ENCODE assay signal across 21 mouse cellular contexts in the genomic region with DNA sequence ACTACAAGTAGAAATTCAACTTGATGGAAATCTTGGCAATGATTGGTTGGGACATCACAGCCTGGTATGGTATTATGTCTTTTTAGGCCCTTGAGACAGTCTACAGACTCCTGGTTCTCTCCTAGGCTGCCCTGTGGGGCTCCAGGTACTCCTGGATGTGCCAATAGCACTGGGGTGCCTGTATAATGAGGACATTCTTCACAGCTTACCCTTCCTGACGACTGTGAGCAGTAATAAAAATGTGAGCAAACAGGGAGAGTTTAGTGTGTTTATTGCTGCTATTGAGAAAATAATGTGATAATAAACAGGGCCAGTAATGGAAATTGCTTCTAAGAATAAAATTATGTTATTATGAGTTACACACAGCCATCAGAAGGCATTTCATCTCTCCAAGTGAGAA.
DNase-seq lines count a peak whose midpoint lies in the region; ATAC-seq lines count a peak whose summit lies in the region.
"Had no signal": no experiment of that assay in that cellular context is flagged by ENCODE, and none has a peak within 500 bp of the region (broad histone marks: within the 10 kb centered on the region; RNA-seq: fewer than 3 reads in every experiment).

No protein-coding gene starts in this region.

- H3K4me1 ChIP-seq in neural tube, embryonic 13.5 days (replicated peaks) = no peaks in the 10 kb centered on the region
- H3K4me1 ChIP-seq in neural tube, embryonic 14.5 days (ENCODE audit: control insufficient read depth, insufficient read depth, low read length) = no peaks in the 10 kb centered on the region
- no peaks in the 10 kb centered on the region for H3K4me1 ChIP-seq in neural tube, embryonic 15.5 days
- no peaks in the 10 kb centered on the region for H3K4me1 ChIP-seq in heart, embryonic 12.5 days (replicated peaks)

- 30% methylated on average over 1 of the region's 1 CpGs for WGBS in neural tube, embryonic 13.5 days
- WGBS in neural tube, embryonic 14.5 days = 20% methylated on average over 1 of the region's 1 CpGs
- WGBS in neural tube, embryonic 15.5 days = 20% methylated on average over 1 of the region's 1 CpGs
- 60% methylated on average over 1 of the region's 1 CpGs for WGBS in heart, embryonic 12.5 days

- H3K9me3 ChIP-seq in neural tube, embryonic 13.5 days = no peaks in the 10 kb centered on the region
- H3K9me3 ChIP-seq in neural tube, embryonic 14.5 days (ENCODE audit: control insufficient read depth, low read length) = no peaks in the 10 kb centered on the region
- H3K9me3 ChIP-seq in neural tube, embryonic 15.5 days (replicated peaks) = no peaks in the 10 kb centered on the region
- no peaks in the 10 kb centered on the region for H3K9me3 ChIP-seq in heart, embryonic 12.5 days (replicated peaks)
- H3K9me3 ChIP-seq: G1E had no signal

- no peak for DNase-seq in neural tube, embryonic 10.5 days (ENCODE audit: extremely low spot score, low spot score)
- DNase-seq in kidney, postnatal 25 days = no peak
- DNase-seq: adrenal gland, adult 2 months; adrenal gland, adult 8-10 months; adrenal gland, postnatal 10 days; adrenal gland, postnatal 14 days; adrenal gland, postnatal 25 days; adrenal gland, postnatal 36 days; B cell, adult 2 months; cerebellum, adult 11 months; cerebellum, adult 11-12 months; cerebellum, adult 18-20 months had no signal

- ATAC-seq in neural tube, embryonic 13.5 days (ENCODE audit: low read depth) = peak; percentile 53; the same call in 1 of the 2 replicates
- ATAC-seq in neural tube, embryonic 14.5 days (ENCODE audit: low read depth) = peak; percentile 80
- peak; percentile 59; the same call in 1 of the 2 replicates for ATAC-seq in neural tube, embryonic 15.5 days (ENCODE audit: low FRiP score)
- no peak for ATAC-seq in heart, embryonic 12.5 days (ENCODE audit: insufficient number of reproducible peaks, low FRiP score)
- ATAC-seq: activated CD4-positive, CD25-positive, alpha-beta regulatory T cell, adult 4 months; CD4-positive, CD25-positive, alpha-beta regulatory T cell, adult 4 months; Patski had no signal

- H3K9ac ChIP-seq in neural tube, embryonic 13.5 days = no peak overlapping the region
- no peak overlapping the region for H3K9ac ChIP-seq in neural tube, embryonic 14.5 days (replicated peaks; ENCODE audit: low read depth, low read length)
- no peak overlapping the region for H3K9ac ChIP-seq in neural tube, embryonic 15.5 days (replicated peaks)
- no peak overlapping the region for H3K9ac ChIP-seq in heart, embryonic 12.5 days

- no peak overlapping the region for H3K4me2 ChIP-seq in neural tube, embryonic 13.5 days
- no peak overlapping the region for H3K4me2 ChIP-seq in neural tube, embryonic 14.5 days (ENCODE audit: low read depth, low read length)
- no peak overlapping the region for H3K4me2 ChIP-seq in neural tube, embryonic 15.5 days
- H3K4me2 ChIP-seq in heart, embryonic 12.5 days = no peak overlapping the region

- no peaks in the 10 kb centered on the region for H3K36me3 ChIP-seq in neural tube, embryonic 13.5 days
- no peaks in the 10 kb centered on the region for H3K36me3 ChIP-seq in neural tube, embryonic 14.5 days (ENCODE audit: control insufficient read depth, insufficient read depth, low read length)
- no peaks in the 10 kb centered on the region for H3K36me3 ChIP-seq in neural tube, embryonic 15.5 days
- H3K36me3 ChIP-seq in heart, embryonic 12.5 days = no peaks in the 10 kb centered on the region
- H3K36me3 ChIP-seq: G1E had no signal

- no peak overlapping the region for H3K27ac ChIP-seq in neural tube, embryonic 13.5 days (replicated peaks)
- no peak overlapping the region for H3K27ac ChIP-seq in neural tube, embryonic 14.5 days (ENCODE audit: low read depth, low read length)
- no peak overlapping the region for H3K27ac ChIP-seq in neural tube, embryonic 15.5 days (replicated peaks)
- no peak overlapping the region for H3K27ac ChIP-seq in heart, embryonic 12.5 days (ENCODE audit: poor library complexity, severe bottlenecking)

- no peak overlapping the region for H3K4me3 ChIP-seq in neural tube, embryonic 13.5 days
- no peak overlapping the region for H3K4me3 ChIP-seq in neural tube, embryonic 14.5 days (ENCODE audit: low read depth, low read length)
- no peak overlapping the region for H3K4me3 ChIP-seq in neural tube, embryonic 15.5 days (replicated peaks)
- H3K4me3 ChIP-seq in heart, embryonic 12.5 days = no peak overlapping the region

- no peaks in the 10 kb centered on the region for H3K27me3 ChIP-seq in neural tube, embryonic 13.5 days
- no peaks in the 10 kb centered on the region for H3K27me3 ChIP-seq in neural tube, embryonic 14.5 days (ENCODE audit: control insufficient read depth, insufficient read depth, low read length)
- no peaks in the 10 kb centered on the region for H3K27me3 ChIP-seq in neural tube, embryonic 15.5 days (replicated peaks)
- H3K27me3 ChIP-seq in heart, embryonic 12.5 days (replicated peaks) = no peaks in the 10 kb centered on the region
- H3K27me3 ChIP-seq: CH12.LX, Patski had no signal
